Mouse (Mus musculus) induced T-regulatory cell, adult 2 months (primary cell): ENCODE measurements at regions not wholly inside any gene's neighbourhood (a gene's known extent, or its start where the extent isn't known, plus 50 kb on each side); places are given as distances from the start of the nearest gene placed in this dataset.

Experiments
- DNase-seq: peaks from one replicate; pipeline ENCODE4 v3.0.0-alpha.2; 2012; ENCODE audit warnings: low read depth

DNA sequence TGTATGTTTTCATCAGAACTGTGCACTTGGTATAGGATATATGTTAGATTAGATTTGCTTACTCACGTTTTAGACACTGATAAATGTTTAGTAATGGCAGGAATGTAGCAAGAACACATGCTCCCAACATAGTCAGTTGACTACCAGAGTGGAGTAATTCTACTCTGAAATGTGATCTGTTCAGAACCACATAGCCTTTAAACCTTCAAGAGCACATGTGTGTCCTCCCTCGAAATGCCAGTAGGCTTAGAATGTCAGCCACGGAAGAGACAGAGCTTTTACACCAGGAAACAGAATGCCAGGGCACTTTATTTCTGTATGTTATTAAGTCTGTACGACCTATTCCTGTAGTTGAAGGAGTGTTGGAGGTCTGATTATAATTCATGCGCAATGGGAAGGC, 51.3 kb upstream of the Cd28 start:
- no peak for DNase-seq

DNA sequence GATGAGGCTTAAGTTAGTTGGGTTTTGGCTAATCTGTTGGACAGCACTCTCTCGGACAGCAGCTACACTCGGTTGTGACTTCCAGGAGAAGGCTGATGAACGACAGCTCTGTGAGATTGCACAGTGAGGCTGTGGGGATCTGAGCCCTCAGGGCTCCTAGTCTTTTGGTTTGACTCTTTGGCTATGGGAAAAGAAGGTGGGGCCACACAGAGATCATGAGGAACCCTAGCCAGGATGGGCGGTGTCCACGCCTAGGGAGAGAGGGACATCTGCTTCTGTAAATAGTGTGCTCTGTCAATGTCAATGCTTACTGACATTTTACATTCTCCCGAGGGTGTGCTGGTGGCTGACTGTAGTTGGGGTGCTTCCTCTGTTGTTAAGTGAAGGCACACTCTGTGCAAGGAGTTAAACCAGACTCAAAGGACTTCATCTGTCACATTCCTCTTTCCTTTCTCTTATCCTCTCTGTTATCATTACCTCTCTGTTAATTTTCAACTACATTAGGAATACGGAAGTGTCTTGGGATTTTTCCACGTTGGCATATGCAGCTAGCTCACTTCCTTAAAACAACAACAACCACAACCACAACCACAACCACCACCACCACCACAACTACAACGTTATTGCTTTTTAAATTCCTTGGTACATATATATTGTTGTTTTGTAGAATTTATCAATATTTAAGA, 54.2 kb upstream of the Cd28 start:
- no peak for DNase-seq

DNA sequence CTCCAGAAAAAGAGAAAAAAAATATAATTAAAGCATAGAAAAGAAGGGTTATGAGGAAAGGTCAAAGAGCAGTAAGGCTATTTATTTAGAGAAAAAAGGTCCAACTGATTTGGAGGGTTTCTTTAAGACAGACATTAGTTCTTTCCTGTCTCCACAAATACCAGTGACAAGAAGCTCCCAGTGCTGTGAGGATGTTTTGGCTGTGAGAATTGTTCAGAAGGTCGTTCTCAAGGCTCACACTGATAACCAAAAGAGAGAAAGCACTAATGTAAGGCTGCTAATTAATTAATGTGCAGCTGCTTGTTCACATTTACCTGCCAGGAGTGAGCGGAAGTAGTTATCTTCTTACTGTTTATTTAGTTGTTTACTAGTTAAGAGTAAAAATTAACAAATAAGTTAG, 54.7 kb upstream of the Cd28 start:
- DNase-seq: no peak

DNA sequence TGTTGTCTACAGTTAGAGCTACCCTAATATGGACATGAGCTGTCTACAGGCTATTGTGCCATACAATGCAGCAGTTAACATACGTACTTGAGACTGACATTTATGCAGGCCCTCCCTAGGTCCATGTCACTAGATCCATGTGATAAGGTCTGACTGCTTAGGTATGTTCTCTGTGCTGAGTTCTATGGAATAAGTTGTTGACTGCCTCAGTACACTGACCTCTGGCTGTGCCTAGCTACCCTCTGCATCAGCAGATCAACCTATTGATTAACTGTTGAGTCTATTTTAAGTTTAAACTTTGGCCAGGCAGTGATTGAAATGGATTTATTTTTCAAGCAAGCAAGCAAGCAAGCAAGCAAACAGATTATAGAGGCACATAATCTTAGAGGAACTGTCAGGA, 57.0 kb upstream of the Cd28 start:
- no peak for DNase-seq

DNA sequence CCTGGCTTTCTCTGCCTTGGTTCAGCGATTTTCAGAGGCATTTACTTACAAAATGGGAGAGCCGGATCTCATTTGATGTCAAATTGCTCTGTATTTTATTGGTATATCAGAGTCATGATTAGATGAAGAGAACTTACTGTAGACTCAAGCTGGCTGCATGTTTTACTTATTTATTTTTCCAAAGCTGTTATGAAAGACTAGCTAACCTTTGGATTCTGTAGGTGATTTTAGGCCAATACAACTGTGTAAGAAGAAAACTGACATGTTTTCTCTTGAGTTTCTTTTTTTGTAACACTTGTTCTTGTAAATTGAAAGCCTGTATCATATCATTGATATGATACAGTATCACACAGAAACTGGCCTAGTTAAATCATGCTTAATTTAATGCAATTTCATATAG, 57.6 kb upstream of the Cd28 start:
- DNase-seq: no peak

DNA sequence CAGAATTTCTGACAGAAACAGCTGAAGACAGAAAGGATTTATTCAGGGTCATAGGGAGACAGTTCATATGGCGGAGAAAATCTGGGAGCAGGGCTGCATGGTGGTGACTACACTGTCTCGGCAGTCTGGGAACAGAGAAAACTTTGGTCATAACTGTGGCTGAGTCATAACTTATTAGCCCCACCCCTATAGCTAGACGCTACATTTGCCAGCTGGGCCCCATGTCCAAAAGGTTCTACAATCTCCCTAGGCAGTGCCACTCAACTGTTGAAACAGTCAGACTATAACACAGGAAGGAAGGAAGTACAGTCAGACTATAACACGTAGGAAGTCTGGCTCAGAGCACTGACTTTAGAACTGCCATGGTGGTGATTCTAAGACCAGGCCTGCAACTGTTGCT, 58.2 kb upstream of the Cd28 start:
- no peak for DNase-seq

DNA sequence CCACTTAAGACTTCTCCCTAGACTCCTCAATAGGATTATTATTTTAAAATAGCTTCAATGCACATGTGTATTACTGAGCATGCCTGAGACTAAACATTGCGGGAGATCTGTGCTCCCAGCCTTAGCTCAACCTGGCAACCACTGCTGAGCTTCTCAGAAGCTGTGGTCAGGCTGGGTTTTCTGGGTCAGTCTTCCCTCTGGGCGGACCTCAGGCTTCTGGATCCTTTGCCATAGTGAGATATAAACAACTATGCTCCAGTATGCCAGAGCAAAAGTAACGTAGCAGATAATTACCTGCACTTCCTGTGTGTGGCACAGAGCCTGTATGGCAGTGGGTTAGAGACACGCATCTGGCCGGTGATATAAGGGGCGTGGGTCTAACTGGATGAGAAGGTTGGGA, 59.1 kb upstream of the Cd28 start:
- no peak for DNase-seq

DNA sequence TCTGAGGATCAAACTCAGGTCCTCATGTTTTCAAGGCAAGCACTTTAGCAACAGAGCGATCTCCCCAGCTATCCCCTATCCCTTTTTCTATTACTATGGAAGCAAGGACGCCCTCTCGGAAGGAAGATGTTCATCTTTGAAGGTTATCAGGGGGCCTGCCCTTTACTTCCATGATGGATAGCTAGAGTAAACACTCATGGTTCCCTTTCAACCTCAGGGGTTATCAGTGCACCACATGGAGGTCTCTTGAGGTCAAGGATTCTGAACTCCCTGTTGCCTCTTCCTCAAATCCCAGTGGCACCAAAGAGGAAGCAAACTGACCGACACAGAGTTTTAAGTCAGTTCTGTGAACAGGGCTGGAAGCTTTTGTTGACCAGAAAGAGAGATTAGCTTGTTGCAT, 59.6 kb upstream of the Cd28 start:
- DNase-seq: no peak

DNA sequence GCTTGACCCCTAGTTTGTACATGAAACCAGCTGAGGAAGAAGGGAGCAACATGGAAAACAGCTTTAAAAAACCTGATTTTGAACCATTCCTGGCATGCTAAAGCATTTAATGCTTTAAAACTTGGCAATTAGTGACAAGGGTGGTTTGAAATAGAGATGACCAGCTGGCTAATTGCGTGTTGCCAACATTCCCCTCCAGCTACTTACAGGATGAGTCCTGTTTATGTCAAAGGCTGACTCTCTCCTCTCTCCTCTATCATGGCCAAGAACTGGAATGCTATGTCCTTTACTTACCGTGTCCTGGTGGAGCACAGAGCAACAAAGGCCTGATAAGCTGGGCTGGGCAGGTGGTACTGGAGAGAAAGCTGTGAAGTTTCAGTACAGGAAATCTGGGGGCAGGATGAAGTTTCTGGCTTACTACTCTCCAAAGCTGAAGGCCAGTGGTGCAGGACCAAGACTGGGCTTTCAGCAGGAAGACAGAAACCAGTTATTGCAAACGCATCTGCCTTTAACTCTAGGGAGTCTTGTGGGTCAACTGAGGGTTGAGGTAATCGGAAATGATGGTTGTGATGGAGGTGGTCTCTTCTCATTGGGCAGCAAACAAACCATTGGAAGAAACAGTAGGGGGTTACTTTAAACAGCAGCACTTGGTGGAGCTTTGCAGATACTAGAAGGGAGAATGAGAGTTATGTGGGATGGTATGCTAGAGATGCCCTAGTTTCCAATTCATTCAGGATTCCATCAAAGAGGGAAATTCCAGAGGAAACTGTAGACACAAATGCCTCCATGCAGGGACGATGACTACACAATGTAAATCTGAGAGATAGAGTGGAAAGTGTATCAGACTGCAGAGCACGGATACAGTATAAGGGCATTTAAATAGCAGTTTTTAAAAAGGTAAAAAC, 60.7 kb upstream of the Cd28 start:
- DNase-seq: no peak

DNA sequence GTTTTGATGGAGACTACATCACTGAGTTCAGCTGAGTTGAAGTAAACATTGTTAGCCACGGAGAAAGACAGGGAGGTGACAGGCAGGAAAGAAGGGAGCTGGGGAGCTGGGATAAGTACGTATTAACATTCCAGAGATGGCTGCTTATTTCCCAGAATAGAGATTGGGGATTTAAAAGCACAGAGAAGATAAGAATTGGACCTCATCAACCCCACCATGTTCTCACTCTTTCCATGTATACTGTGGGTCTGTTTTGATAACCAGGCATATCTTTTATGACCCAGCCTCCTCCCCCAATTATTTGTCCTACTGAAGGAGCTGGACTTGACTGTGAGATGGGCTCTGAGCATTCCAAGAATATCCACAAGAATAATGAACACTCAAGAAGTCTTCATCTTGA, 61.4 kb upstream of the Cd28 start:
- DNase-seq: no peak

DNA sequence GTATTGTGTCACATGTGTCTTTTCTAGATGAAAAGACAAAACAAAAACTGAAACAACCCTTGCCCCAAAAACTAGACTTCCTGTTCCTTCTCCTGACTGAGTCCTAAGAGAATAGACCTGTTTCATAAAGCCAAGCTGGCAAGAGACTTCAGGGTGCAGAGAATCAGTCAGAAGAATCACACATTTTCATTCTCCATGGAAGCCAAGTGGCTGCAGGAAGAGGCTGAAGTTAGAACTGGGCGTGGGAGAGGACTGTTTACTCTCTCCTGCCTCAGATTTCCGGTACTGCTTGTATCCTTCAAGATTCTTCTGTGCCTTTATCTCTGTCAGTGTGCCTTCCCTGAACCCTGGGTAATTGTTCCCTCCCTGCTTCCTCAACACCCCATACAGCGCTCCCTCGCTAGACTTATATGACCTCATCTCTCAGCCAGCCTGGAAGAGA, 64.0 kb upstream of the Cd28 start:
- DNase-seq: peak; percentile 64

DNA sequence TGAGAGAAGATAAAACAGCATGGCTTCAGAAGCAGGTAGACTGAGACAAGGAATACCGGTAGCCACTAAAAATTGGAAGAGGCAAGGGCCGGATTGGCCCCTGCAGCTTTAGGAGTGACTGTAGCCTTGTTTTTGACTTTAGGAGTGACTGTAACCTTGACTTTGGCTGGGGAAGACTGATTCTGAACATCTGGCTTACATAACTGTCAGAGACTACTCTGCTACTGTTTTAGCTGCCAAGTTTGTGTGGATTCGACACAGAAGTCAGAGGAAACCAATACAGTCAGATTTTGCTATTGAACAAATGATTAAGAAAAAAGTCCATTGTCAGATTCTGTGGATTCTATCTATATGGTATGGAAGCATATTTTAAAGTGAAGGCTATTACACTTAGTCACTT, 66.4 kb upstream of the Cd28 start:
- DNase-seq: no peak

DNA sequence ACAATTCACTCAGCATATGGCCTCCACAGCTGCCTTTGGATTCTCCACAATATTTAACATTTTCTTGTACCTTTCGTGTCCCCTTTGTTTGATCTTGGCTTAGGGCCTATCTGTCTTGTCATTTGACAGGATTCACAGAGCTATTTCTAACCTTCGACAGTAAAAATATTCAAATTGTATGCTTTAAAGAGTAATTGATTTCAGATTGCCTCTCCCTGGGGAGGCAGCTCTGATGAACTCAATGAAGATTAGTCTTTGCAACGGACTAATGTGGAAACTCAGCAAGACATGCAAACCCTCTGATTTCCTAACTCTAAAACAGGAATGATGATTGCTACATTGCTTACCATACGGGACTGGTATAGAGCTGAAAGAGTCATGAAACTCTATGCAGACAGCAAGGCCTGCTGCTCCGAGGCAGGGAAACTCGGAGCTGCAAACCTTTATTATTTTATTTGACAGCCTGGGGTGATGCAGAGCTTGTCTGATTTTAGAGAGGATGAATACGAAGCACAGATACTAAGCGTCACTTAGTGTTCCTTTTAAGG, 67.2 kb upstream of the Cd28 start:
- DNase-seq: no peak

DNA sequence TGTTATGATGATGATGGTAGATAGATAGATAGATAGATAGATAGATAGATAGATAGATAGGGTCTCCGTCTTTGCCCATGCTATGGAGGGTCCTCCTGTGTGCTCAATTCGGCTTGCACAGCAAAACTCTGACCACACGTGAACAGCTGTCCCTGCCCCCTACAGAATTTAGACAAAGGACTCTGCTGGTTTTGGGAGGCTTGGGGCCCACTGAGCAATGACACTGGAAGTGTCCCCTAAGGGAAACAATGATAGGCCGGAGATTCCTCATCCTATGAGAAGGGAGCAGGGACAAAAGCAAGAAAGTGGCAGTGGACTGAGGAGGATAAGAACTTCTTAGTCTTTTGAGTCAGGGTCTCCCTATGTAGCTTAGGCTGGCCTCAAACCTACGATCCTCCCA, 69.8 kb upstream of the Cd28 start:
- no peak for DNase-seq

DNA sequence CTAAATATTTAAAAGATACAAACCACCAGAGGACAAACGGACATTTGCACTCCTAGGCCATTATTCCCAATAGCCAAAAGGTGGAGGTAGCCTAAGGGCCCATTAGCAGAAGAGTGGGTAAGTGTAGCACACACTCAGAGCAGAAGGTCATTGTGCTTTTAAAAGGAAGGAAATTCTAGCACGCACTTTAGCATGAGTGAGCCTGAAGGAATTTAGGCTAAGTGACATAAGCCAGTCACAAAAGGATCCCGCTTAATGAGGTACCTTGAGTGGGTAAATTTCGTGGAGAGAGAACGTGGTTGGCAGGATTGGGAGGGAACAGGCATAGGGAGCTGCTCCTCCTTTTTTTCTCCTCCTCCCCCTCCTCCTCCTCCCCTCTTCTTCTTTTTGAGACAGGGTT, 70.4 kb upstream of the Cd28 start:
- no peak for DNase-seq

DNA sequence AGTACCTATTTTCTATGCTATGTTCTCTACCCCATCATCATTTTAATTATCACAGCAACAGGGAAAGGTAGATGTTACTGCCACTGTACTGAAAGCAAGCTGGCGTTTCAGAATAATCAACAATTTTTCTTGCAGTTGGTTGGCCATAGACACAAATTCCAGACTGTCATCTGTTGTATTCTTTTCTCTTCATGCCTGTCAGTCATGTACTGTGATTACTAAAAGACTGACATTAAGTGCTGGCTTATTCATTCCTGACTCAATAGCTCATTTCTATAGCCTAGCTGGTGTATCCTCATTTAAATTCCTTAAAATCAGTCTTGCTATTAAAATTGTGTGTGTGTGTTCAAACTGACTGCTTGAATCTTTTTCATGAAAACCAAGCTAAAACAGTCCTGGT, 71.4 kb upstream of the Cd28 start:
- no peak for DNase-seq

DNA sequence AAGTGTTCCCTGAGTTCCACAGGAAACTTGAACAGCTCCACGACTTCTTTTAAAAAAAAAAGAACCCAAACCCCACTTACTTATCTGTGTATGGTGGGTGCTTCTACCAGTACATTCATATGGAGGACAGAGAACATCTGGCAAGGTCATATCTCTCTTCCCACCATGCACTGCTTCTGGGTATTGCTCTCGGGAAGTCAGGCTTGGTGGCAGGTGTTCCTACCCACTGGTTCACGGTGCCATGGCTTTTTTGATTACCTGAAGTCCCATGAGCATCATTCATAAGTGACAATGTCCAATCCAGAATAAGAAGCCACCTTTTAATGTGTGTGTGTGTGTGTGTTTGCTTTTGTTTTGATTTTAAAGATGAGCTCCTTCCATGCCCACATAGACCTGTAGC, 73.8 kb upstream of the Cd28 start:
- DNase-seq: no peak

DNA sequence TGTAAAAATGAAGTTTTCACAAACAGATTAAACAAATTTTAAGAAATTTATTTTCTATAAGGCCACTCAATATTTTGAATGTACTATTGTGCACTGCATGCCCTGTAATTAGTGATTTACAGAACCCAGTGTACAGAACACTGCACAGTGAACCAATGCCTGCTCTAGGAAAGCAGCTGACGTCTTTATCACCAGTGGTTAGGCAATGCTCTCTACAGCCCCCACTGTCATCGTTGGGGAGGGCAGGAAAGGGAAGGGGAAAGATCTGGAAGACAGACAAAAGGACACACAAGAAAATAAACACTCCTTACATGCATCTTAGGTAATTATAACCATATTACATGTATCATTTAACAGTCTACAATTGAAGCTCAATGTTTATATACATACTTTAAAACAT, 74.4 kb upstream of the Cd28 start:
- no peak for DNase-seq

DNA sequence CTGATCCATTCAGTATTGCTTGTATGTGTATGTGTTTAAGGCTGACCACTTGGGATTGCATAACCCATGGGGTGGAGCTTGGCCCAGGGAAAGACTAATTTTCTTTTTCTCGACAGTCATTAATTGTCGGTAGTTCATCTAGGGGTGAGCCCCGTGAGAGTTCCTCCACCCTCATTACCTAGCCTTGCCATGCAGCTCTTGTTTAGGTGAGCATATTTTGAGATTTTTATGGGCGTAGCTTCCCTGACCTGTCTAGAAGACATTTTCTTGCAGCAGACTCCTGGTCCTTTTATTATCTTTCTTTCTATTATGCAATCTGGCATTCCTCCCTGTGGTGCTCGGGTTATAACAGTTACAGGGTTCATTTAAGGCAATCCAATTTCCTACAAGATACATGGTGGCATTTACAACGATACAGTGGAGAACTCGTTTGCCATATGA, 74.4 kb upstream of the Raph1 start:
- no peak for DNase-seq

DNA sequence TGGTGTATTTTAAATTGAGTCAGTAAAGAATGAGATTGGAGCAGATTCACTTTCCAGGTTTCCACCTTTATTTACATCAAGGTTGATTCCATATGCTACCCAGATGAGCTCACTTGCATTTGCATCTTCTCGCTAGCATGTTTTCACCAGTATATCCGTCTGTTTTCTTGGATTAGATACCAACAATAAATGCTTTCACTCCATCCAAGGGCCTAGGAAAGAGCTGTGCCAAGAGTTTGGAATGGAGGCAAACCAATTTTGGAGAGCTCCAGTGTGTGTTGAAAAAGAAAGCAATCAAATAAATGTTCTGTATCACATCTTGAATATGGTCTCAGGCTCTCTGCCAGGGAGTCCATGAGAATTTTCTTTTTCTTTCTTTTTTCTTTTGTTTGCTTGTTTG, 72.6 kb upstream of the Raph1 start:
- DNase-seq: no peak

DNA sequence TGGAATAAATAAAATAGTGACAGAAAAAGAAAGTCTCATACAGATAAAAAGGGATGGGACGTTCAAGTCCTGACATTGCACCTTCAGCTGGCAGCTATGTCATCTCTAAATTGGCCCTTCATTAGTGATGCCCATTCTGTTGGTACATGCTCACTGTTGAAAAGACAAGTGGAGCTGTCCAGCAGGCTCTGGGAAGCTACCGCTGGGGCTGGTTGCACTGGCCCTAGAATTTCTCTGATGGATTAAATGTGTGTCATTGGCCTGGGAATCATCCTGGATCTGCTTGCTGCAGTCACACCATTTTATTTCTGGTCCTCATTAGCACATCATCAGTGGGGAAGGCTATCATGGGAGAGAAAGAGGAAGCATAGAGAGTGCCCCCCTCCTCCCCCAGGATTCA, 72.2 kb upstream of the Raph1 start:
- DNase-seq: no peak

DNA sequence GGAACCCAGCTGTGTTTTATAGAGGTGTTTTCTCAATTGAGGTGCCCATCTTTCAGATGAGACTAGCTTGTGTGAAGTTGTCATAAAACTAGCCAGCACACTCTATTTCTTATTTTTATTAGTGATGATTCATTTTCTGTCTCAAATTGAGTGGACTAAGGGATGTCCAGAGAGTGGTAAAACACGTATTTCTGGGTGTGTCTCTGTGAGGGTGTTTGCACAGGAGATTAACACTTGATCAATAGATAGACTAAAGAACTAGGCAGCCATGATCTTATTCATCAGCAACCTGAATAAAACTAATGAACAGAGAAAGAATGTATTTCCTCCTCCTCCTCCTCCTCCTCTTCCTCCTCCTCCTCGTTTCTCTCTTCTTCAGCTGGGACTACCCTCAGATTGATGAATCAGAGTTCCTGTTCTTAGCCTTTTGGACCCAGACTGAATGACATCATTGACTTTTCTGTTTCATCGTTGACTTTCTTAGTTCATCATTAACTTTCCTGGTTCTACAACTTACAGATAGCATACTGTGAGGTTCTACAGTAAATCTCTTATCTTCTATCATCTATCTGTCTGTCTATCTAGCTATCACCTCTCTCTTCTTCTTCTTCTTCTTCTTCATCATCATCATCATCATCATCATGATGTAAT, 70.0 kb upstream of the Raph1 start:
- no peak for DNase-seq
